Mouse (Mus musculus): ENCODE data around the gene Rpl12. TPM values are rescaled to one million over a fixed set of nuclear protein-coding genes. Genes with fewer than 3 reads are reported as not detected.

The Rpl12 gene
- polyA plus RNA-seq, 1 experiment from 2014 or later: 78.7 TPM

- Histone ChIP-seq H3K27ac (ENCODE audit: low read depth, low read length) (no peak overlapping the region), H3K36me3 (ENCODE audit: control insufficient read depth, insufficient read depth, low read length) (peaks cover 7% of the 10 kb centered on the region; the same call in 1 of the 2 replicates), H3K9me3 (ENCODE audit: control insufficient read depth, low read length) (no peaks in the 10 kb centered on the region), H3K4me3 (ENCODE audit: low read length) (no peak overlapping the region), H3K27me3 (replicated peaks; ENCODE audit: control insufficient read depth, insufficient read depth, low read length) (no peaks in the 10 kb centered on the region), H3K9ac (ENCODE audit: low read depth, low read length) (0 out of 2 replicates have a peak overlapping the region, but pooled peaks have one; percentile 3), H3K4me1 (ENCODE audit: control insufficient read depth, insufficient read depth, low read depth, low read length) (peaks cover 34% of the 10 kb centered on the region), H3K4me2 (ENCODE audit: low read length) (0 out of 2 replicates have a peak overlapping the region, but pooled peaks have one; percentile 3)
- ATAC-seq: no peak
- WGBS: 69% methylated on average over 4 of the region's 4 CpGs
These were observed 2.2 kb downstream of the Rpl12 start for GRCm38 (mm10) chr2:32963544-32963943.

- H3K36me3 ChIP-seq (ENCODE audit: control insufficient read depth, insufficient read depth, low read length): peaks cover 7% of the 10 kb centered on the region; the same call in 1 of the 2 replicates
- ATAC-seq: no peak
- H3K4me2 ChIP-seq (ENCODE audit: low read length): no peak overlapping the region
- H3K27ac ChIP-seq (ENCODE audit: low read depth, low read length): no peak overlapping the region
- H3K27me3 ChIP-seq (replicated peaks; ENCODE audit: control insufficient read depth, insufficient read depth, low read length): no peaks in the 10 kb centered on the region
- no peak overlapping the region for H3K4me3 ChIP-seq (ENCODE audit: low read length)
- H3K4me1 ChIP-seq (ENCODE audit: control insufficient read depth, insufficient read depth, low read depth, low read length): peaks cover 34% of the 10 kb centered on the region
- no peak overlapping the region for H3K9ac ChIP-seq (ENCODE audit: low read depth, low read length)
- no peaks in the 10 kb centered on the region for H3K9me3 ChIP-seq (ENCODE audit: control insufficient read depth, low read length)
- 77% methylated on average over 1 of the region's 1 CpGs for WGBS
These were observed 2.6 kb downstream of the Rpl12 start for GRCm38 (mm10) chr2:32963981-32964380.

GRCm38 (mm10) chr2:32964659-32965457, 3.5 kb downstream of the Rpl12 start:
- H3K4me3 ChIP-seq (ENCODE audit: low read length): no peak overlapping the region
- peaks cover 7% of the 10 kb centered on the region; the same call in 1 of the 2 replicates for H3K36me3 ChIP-seq (ENCODE audit: control insufficient read depth, insufficient read depth, low read length)
- H3K27me3 ChIP-seq (replicated peaks; ENCODE audit: control insufficient read depth, insufficient read depth, low read length): no peaks in the 10 kb centered on the region
- H3K9ac ChIP-seq (ENCODE audit: low read depth, low read length): no peak overlapping the region
- H3K27ac ChIP-seq (ENCODE audit: low read depth, low read length): no peak overlapping the region
- no peak overlapping the region for H3K4me2 ChIP-seq (ENCODE audit: low read length)
- 30% methylated on average over 10 of the region's 10 CpGs for WGBS
- ATAC-seq: no peak
- no peaks in the 10 kb centered on the region for H3K9me3 ChIP-seq (ENCODE audit: control insufficient read depth, low read length)
- H3K4me1 ChIP-seq (ENCODE audit: control insufficient read depth, insufficient read depth, low read depth, low read length): peaks cover 34% of the 10 kb centered on the region

- Histone ChIP-seq H3K4me2 (ENCODE audit: low read length) (no peak overlapping the region; the same call in 1 of the 2 replicates), H3K9ac (ENCODE audit: low read depth, low read length) (no peak overlapping the region), H3K4me1 (ENCODE audit: control insufficient read depth, insufficient read depth, low read depth, low read length) (peaks cover 30% of the 10 kb centered on the region), H3K27ac (ENCODE audit: low read depth, low read length) (no peak overlapping the region), H3K27me3 (replicated peaks; ENCODE audit: control insufficient read depth, insufficient read depth, low read length) (no peaks in the 10 kb centered on the region), H3K9me3 (ENCODE audit: control insufficient read depth, low read length) (no peaks in the 10 kb centered on the region), H3K36me3 (ENCODE audit: control insufficient read depth, insufficient read depth, low read length) (peaks cover 7% of the 10 kb centered on the region; the same call in 1 of the 2 replicates), H3K4me3 (ENCODE audit: low read length) (no peak overlapping the region)
- 20% methylated on average over 7 of the region's 7 CpGs for WGBS
- no peak for ATAC-seq
These were observed 4.3 kb downstream of the Rpl12 start for GRCm38 (mm10) chr2:32965511-32966183.

GRCm38 (mm10) chr2:32966184-32966688, 4.9 kb downstream of the Rpl12 start:
- Histone ChIP-seq H3K9ac (ENCODE audit: low read depth, low read length) (peak overlapping the region; percentile 86), H3K36me3 (ENCODE audit: control insufficient read depth, insufficient read depth, low read length) (peaks cover 7% of the 10 kb centered on the region; the same call in 1 of the 2 replicates), H3K4me1 (ENCODE audit: control insufficient read depth, insufficient read depth, low read depth, low read length) (peaks cover 26% of the 10 kb centered on the region), H3K9me3 (ENCODE audit: control insufficient read depth, low read length) (no peaks in the 10 kb centered on the region), H3K27ac (ENCODE audit: low read depth, low read length) (peak overlapping the region; percentile 96), H3K27me3 (replicated peaks; ENCODE audit: control insufficient read depth, insufficient read depth, low read length) (no peaks in the 10 kb centered on the region), H3K4me3 (ENCODE audit: low read length) (peak overlapping the region; percentile 71), H3K4me2 (ENCODE audit: low read length) (peak overlapping the region; percentile 87)
- ATAC-seq: no peak; the same call in 1 of the 2 replicates
- WGBS: 9% methylated on average over 13 of the region's 13 CpGs

GRCm38 (mm10) chr2:32966689-32967631, 5.6 kb downstream of the Rpl12 start:
- peak overlapping the region; percentile 71 for H3K4me3 ChIP-seq (ENCODE audit: low read length)
- WGBS: under 1% methylated on average over 55 of the region's 55 CpGs
- H3K36me3 ChIP-seq (ENCODE audit: control insufficient read depth, insufficient read depth, low read length): peaks cover 7% of the 10 kb centered on the region; the same call in 1 of the 2 replicates
- H3K9me3 ChIP-seq (ENCODE audit: control insufficient read depth, low read length): no peaks in the 10 kb centered on the region
- no peaks in the 10 kb centered on the region for H3K27me3 ChIP-seq (replicated peaks; ENCODE audit: control insufficient read depth, insufficient read depth, low read length)
- peaks cover 27% of the 10 kb centered on the region for H3K4me1 ChIP-seq (ENCODE audit: control insufficient read depth, insufficient read depth, low read depth, low read length)
- ATAC-seq: peak; percentile 93
- H3K27ac ChIP-seq (ENCODE audit: low read depth, low read length): peak overlapping the region; percentile 96
- peak overlapping the region; percentile 87 for H3K4me2 ChIP-seq (ENCODE audit: low read length)
- H3K9ac ChIP-seq (ENCODE audit: low read depth, low read length): peak overlapping the region; percentile 86

- Histone ChIP-seq H3K9ac (ENCODE audit: low read depth, low read length) (peak overlapping the region; percentile 86; the same call in 1 of the 2 replicates), H3K9me3 (ENCODE audit: control insufficient read depth, low read length) (no peaks in the 10 kb centered on the region), H3K4me2 (ENCODE audit: low read length) (peak overlapping the region; percentile 87), H3K27ac (ENCODE audit: low read depth, low read length) (peak overlapping the region; percentile 96), H3K36me3 (ENCODE audit: control insufficient read depth, insufficient read depth, low read length) (peaks cover 12% of the 10 kb centered on the region), H3K4me3 (ENCODE audit: low read length) (no peak overlapping the region), H3K27me3 (replicated peaks; ENCODE audit: control insufficient read depth, insufficient read depth, low read length) (no peaks in the 10 kb centered on the region), H3K4me1 (ENCODE audit: control insufficient read depth, insufficient read depth, low read depth, low read length) (peaks cover 22% of the 10 kb centered on the region)
- WGBS: 83% methylated on average over 9 of the region's 9 CpGs
- no peak for ATAC-seq
These were observed 6.8 kb downstream of the Rpl12 start for GRCm38 (mm10) chr2:32968024-32968614.

GRCm38 (mm10) chr2:32969326-32969725, 8.0 kb downstream of the Rpl12 start:
- no peaks in the 10 kb centered on the region for H3K27me3 ChIP-seq (replicated peaks; ENCODE audit: control insufficient read depth, insufficient read depth, low read length)
- no peak overlapping the region for H3K9ac ChIP-seq (ENCODE audit: low read depth, low read length)
- H3K4me1 ChIP-seq (ENCODE audit: control insufficient read depth, insufficient read depth, low read depth, low read length): peaks cover 22% of the 10 kb centered on the region
- 94% methylated on average over 8 of the region's 8 CpGs for WGBS
- no peak overlapping the region for H3K4me3 ChIP-seq (ENCODE audit: low read length)
- H3K9me3 ChIP-seq (ENCODE audit: control insufficient read depth, low read length): no peaks in the 10 kb centered on the region
- H3K4me2 ChIP-seq (ENCODE audit: low read length): no peak overlapping the region
- peaks cover 22% of the 10 kb centered on the region for H3K36me3 ChIP-seq (ENCODE audit: control insufficient read depth, insufficient read depth, low read length)
- H3K27ac ChIP-seq (ENCODE audit: low read depth, low read length): no peak overlapping the region
- no peak for ATAC-seq

Data from hindbrain, embryonic 16.5 days (tissue).